Mouse (Mus musculus) liver, embryonic 11.5 days (tissue): Measurements from ENCODE around the gene Stap2. TPM values are rescaled to one million over a fixed set of nuclear protein-coding genes. Genes with fewer than 3 reads are reported as not detected.

ENCODE experiments used
- ATAC-seq: fragments of 200-750 bp; cut with Nextera tagmentation; replicated peaks from 2 replicates; pipeline ENCODE4 v1.8.0; 2017; ENCODE audit warnings: moderate number of reproducible peaks, mild to moderate bottlenecking, moderate TSS enrichment, moderate library complexity; ENCODE audit not compliant: low FRiP score
- DNase-seq: peaks from one replicate; pipeline ENCODE4 v3.0.0-alpha.2; 2017; ENCODE audit warnings: low spot score
- H3K27ac ChIP-seq: fragments of 300-500 bp; sonication (generic); 2 replicates; pipeline ENCODE4 v1.5.1; 2014; ENCODE audit warnings: mild to moderate bottlenecking, low read depth, low read length, control low read depth
- H3K27me3 ChIP-seq: fragments of 300-500 bp; sonication (generic); replicated peaks from 2 replicates; pipeline ENCODE4 v1.6.1; 2014; ENCODE audit warnings: low read length, mixed read lengths; ENCODE audit not compliant: control insufficient read depth, insufficient read depth
- H3K36me3 ChIP-seq: fragments of 300-500 bp; sonication (generic); 2 replicates; pipeline ENCODE4 v1.6.1; 2014; ENCODE audit warnings: mild to moderate bottlenecking, low read length, moderate library complexity, mixed read lengths; ENCODE audit not compliant: control insufficient read depth, insufficient read depth
- H3K4me1 ChIP-seq: fragments of 300-500 bp; sonication (generic); replicated peaks from 2 replicates; pipeline ENCODE4 v1.6.1; 2014; ENCODE audit warnings: low read length, mixed read lengths; ENCODE audit not compliant: control insufficient read depth, insufficient read depth
- H3K4me2 ChIP-seq: fragments of 300-500 bp; sonication (generic); 2 replicates; pipeline ENCODE4 v1.6.1; 2014; ENCODE audit warnings: mild to moderate bottlenecking, control low read depth, moderate library complexity
- H3K4me3 ChIP-seq: fragments of 300-500 bp; sonication (generic); 2 replicates; pipeline ENCODE4 v1.5.1; 2014; ENCODE audit warnings: low read depth, low read length, control low read depth
- H3K9ac ChIP-seq: fragments of 300-500 bp; sonication (generic); 2 replicates; pipeline ENCODE4 v1.6.1; 2014; ENCODE audit warnings: low read depth, low read length, control low read depth
- H3K9me3 ChIP-seq: fragments of 300-500 bp; sonication (generic); 2 replicates; pipeline ENCODE4 v1.6.1; 2016; ENCODE audit warnings: low read length, inconsistent platforms, mixed read lengths; ENCODE audit not compliant: control insufficient read depth
- WGBS: fragments of 180-500 bp; shearing (Covaris S2); extraction: QIAGEN DNeasy Blood & Tissue Kit; methylation state at CpG from one replicate; pipeline ENCODE4 v1.1.7; 2014; 5-methylcytosine and 5-hydroxymethylcytosine counted together
- polyA plus RNA-seq: library from polyadenylated mRNA; unstranded; fragments of >200 nt; fragmentation: Nextera tagmentation; extraction: Ambion mirVana; gene quantifications from 2 replicates; pipeline ENCODE4 v1.2.1, GENCODE M21; 2014

The Stap2 gene
- polyA plus RNA-seq, 1 experiment from 2014 or later: 3.5 TPM

GRCm38 (mm10) chr17:55956129-55956528 is 49.3 kb downstream of the Stap2 start:
- Histone ChIP-seq H3K27ac (no peak overlapping the region), H3K9ac (peak overlapping the region; percentile 60), H3K4me3 (peak overlapping the region; percentile 57), H3K4me2 (peak overlapping the region; percentile 81), H3K4me1 (peaks cover 21% of the 10 kb centered on the region), H3K9me3 (no peaks in the 10 kb centered on the region), H3K27me3 (peaks cover 3% of the 10 kb centered on the region; the same call in 1 of the 2 replicates), H3K36me3 (peaks cover 4% of the 10 kb centered on the region; the same call in 1 of the 2 replicates)
- WGBS: under 1% methylated on average over 26 of the region's 26 CpGs
- DNase-seq (peak; percentile 83), ATAC-seq (peak; percentile 24)

DNA sequence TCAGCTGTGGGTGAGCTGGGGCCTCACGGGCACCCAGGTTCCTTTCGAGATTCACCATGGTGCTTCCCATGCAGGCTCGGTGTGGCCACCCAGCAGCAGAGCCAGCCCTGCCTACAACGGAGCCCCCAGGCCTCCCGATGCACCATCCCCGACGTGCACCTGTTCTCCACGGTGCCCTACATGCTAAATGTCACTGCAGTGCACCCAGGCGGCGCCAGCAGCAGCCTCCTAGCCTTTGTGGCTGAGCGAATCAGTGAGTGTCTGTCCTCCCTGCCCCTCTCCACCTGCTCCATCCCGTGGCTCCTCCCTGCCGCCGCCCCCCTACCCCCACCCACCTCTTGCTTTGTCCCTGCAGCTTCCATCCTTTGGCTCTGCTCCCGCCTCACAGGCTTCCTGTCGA is 51.2 kb downstream of the Stap2 start:
- 42% methylated on average over 16 of the region's 16 CpGs for WGBS
- no peak overlapping the region for H3K27ac ChIP-seq
- H3K4me2 ChIP-seq: no peak overlapping the region
- no peak overlapping the region for H3K9ac ChIP-seq
- no peak overlapping the region for H3K4me3 ChIP-seq
- H3K36me3 ChIP-seq: no peaks in the 10 kb centered on the region
- ATAC-seq (no peak), DNase-seq (peak; percentile 28)
- H3K27me3 ChIP-seq: peaks cover 3% of the 10 kb centered on the region; the same call in 1 of the 2 replicates
- no peaks in the 10 kb centered on the region for H3K9me3 ChIP-seq
- peaks cover 13% of the 10 kb centered on the region for H3K4me1 ChIP-seq

- DNase-seq: peak; percentile 27
- Histone ChIP-seq H3K27me3 (peaks cover 3% of the 10 kb centered on the region; the same call in 1 of the 2 replicates), H3K36me3 (no peaks in the 10 kb centered on the region), H3K27ac (no peak overlapping the region), H3K4me1 (peaks cover 13% of the 10 kb centered on the region), H3K4me3 (no peak overlapping the region), H3K4me2 (no peak overlapping the region), H3K9ac (no peak overlapping the region), H3K9me3 (no peaks in the 10 kb centered on the region)
- 76% methylated on average over 6 of the region's 6 CpGs for WGBS
- no peak for ATAC-seq
Measured at GRCm38 (mm10) chr17:55953751-55954150, 51.6 kb downstream of the Stap2 start.

DNA sequence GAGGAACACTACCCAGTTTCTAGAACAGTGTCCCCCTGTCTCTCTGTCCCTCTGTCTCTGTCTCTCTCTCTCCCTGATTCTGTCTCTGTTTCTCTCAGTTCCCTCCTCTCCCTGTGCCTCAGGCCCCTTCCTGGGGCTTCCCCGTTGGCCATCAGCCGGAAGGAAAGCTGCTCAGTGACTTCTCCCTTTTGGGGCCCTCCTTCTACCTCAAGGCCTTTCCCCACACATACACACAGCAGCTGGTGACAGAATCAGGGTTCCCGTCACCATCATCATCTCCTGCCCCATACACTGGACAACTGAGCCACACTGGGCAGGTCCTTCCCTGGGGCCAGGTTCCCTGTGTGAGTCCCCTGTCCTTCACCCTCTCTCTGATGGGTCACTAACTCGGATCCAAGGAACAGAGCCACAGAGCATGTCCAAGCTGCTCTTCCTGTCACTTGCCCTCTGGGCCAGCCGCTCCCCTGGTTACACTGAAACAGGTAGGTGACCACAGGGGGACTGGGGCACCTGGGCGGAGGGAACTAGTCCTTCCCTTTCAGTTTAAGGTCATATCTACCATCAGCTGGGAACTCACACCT is 52.8 kb downstream of the Stap2 start, which contains the start of gene Ebi3:
TSS of gene Ebi3 (plus strand) at position 194 of the 581 bp plus-strand sequence.
- ATAC-seq (no peak), DNase-seq (peak; percentile 31)
- WGBS: 58% methylated on average over 6 of the region's 6 CpGs
- Histone ChIP-seq H3K9me3 (no peaks in the 10 kb centered on the region), H3K27me3 (peaks cover 3% of the 10 kb centered on the region; the same call in 1 of the 2 replicates), H3K36me3 (no peaks in the 10 kb centered on the region), H3K4me1 (peaks cover 10% of the 10 kb centered on the region), H3K27ac (no peak within 1 kb of the TSS), H3K4me3 (no peak within 1 kb of the TSS), H3K4me2 (no peak within 1 kb of the TSS), H3K9ac (no peak within 1 kb of the TSS)

DNA sequence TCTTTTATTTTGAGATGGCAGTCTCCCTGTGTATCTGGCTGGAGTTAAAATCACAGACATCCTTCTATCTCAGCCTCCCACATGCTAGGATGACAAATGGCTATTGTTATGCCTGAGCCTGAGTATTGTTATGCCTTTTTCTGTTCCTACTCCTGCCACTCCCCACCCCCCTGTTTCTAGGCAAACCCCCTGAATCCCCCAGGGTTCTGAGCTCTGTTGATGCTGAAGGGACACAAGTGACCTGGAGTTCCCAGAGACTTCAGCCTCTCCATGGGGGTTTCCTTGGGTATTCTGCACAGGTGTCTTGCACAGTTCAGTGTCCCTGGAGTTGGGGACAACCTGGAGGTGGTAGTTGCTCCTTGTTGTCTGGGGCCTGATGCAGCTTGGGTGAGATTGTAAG is 53.3 kb downstream of the Stap2 start:
- Histone ChIP-seq H3K27ac (no peak overlapping the region), H3K4me3 (no peak overlapping the region), H3K9ac (no peak overlapping the region), H3K36me3 (no peaks in the 10 kb centered on the region), H3K4me2 (no peak overlapping the region), H3K9me3 (no peaks in the 10 kb centered on the region), H3K4me1 (peaks cover 8% of the 10 kb centered on the region), H3K27me3 (peaks cover 3% of the 10 kb centered on the region; the same call in 1 of the 2 replicates)
- DNase-seq: no peak
- no peak for ATAC-seq

DNA sequence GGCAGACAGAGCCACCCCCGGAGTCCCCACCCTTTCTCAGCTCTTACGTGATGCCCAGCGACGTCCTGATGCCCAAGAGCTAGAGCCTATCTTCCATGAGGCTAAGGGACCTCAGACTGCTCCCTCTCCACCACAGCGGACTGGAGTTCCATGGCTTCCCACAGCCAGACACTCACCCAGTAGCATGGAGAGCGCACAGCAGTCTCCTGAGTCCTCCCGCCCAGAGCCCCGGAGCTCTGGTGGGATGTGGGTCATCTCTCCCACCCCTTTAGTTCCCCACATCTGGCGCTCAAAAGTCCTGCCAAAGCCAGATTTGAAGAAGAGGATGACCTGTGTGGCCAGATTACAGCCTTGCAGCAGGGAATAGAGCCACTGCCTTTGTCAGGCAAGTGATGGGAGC is 54.8 kb downstream of the Stap2 start:
- Histone ChIP-seq H3K4me2 (no peak overlapping the region), H3K4me1 (no peaks in the 10 kb centered on the region), H3K4me3 (no peak overlapping the region), H3K9ac (no peak overlapping the region), H3K36me3 (no peaks in the 10 kb centered on the region), H3K27me3 (peaks cover 3% of the 10 kb centered on the region; the same call in 1 of the 2 replicates), H3K27ac (no peak overlapping the region), H3K9me3 (no peaks in the 10 kb centered on the region)
- ATAC-seq (no peak), DNase-seq (peak; percentile 26)
- WGBS: 70% methylated on average over 9 of the region's 9 CpGs

DNA sequence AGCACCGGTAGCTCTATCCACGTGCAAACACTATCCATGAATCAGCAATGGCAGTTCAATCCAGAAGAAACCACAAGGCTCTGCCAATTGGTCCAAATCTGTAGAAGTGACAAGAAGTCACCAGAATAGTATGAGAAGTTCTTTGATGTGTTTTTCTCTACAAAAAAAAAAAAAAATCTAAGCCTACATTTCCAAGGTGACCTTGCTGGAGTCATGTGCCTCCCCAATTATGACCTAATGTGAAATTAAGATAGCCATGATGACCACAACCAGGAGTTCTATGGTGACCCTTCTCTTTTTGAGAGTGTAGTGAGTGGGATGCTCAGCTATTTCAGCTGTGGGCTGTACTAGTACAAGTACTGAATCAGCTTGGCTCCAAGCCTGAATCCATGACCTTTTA is 56.0 kb downstream of the Stap2 start, which contains the start of gene Zfp119b:
TSS of gene Zfp119b (minus strand) at position 101 of the 400 bp plus-strand sequence.
- Histone ChIP-seq H3K9ac (no peak within 1 kb of the TSS), H3K36me3 (no peaks in the 10 kb centered on the region), H3K4me1 (no peaks in the 10 kb centered on the region), H3K27ac (no peak within 1 kb of the TSS), H3K9me3 (no peaks in the 10 kb centered on the region), H3K4me2 (no peak within 1 kb of the TSS), H3K27me3 (no peaks in the 10 kb centered on the region; the same call in 1 of the 2 replicates), H3K4me3 (no peak within 1 kb of the TSS)
- ATAC-seq (no peak), DNase-seq (no peak)
- WGBS: 76% methylated on average over 2 of the region's 2 CpGs

DNA sequence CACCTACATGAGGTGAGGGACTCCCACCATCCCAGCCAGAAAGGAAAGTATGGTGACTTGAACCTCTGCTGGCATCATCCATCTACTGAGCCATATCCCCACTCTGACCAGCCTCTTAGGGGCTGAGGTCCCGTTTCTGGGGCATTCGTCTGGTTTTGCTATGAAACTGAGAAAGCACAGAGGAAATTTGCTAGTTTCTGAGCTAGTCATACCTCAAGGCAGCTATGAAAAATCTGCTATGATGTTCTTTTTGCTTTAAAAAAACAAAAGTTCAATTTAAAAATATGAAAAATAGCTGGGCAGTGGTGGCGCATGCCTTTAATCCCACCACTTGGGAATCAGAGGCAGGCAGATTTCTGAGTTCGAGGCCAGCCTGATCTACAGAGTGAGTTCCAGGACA is 56.7 kb downstream of the Stap2 start:
- WGBS: 87% methylated on average over 4 of the region's 4 CpGs
- ATAC-seq: no peak

More for the DNA sequence above, 56.7 kb downstream of the Stap2 start:
- Histone ChIP-seq H3K4me1 (no peaks in the 10 kb centered on the region), H3K27ac (no peak overlapping the region), H3K4me3 (no peak overlapping the region), H3K4me2 (no peak overlapping the region), H3K36me3 (no peaks in the 10 kb centered on the region), H3K9ac (no peak overlapping the region), H3K27me3 (no peaks in the 10 kb centered on the region), H3K9me3 (no peaks in the 10 kb centered on the region)
- peak; percentile 24 for DNase-seq
